Mouse (Mus musculus): ENCODE measurements around the gene Gfy. TPM values are rescaled to one million over a fixed set of nuclear protein-coding genes. Genes with fewer than 3 reads are reported as not detected.

Gene Gfy
- polyA plus RNA-seq, 1 experiment from 2014 or later = not detected

DNA sequence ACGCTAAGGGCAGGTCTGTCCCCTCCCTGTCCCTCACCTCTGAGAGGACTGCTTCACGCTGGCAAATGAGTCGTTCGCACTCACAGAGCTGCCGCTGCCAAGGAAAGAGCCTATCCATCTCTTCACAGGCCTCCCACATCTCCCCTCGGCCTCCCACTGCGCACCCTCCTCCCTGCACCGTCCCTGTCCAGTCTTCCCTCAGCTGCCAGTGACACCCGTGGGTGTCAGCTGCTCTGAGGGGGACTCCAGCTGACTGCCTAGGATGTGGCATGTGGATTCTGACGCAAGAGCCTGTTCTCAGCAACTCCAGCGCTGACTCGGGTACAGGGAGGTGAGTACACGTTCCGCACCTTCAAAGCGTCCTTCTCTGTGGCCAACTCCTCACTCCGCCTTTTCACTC lies 10.2 kb upstream of the Gfy start:
- Histone ChIP-seq H3K36me3 (ENCODE audit: control insufficient read depth, insufficient read depth, low read length) (no peaks in the 10 kb centered on the region), H3K27ac (ENCODE audit: low read length) (no peak overlapping the region), H3K4me1 (replicated peaks; ENCODE audit: control insufficient read depth, insufficient read depth, low read length) (no peaks in the 10 kb centered on the region; the same call in 1 of the 2 replicates), H3K9me3 (ENCODE audit: control insufficient read depth, low read length) (no peaks in the 10 kb centered on the region), H3K4me3 (ENCODE audit: low read length) (no peak overlapping the region), H3K9ac (ENCODE audit: low read length) (no peak overlapping the region), H3K27me3 (ENCODE audit: control insufficient read depth, insufficient read depth, low read depth, low read length) (peaks cover 35% of the 10 kb centered on the region), H3K4me2 (ENCODE audit: low read depth, low read length) (no peak overlapping the region)
- WGBS = 38% methylated on average over 16 of the region's 16 CpGs
- no peak for ATAC-seq (ENCODE audit: low read depth)

DNA sequence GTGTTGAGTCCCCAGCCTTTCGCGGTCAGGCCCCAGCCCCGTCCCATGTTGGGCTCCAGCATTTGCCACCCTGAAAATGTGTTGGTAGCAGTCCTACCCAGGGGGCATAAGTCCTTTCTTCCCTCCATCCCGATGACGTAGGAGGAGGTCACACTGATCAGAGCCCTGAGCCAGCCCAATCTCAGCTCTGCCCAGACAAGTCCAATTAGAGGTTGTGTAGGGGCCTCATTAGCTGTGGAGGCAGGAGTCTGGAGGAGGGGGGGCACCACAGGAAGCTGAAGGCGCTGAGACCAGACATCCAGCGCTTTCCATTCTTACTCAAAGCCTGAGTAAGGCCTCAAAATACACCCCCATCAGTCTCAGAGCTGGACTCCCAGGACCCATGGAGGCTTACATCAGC lies 6.6 kb upstream of the Gfy start:
- Histone ChIP-seq H3K9me3 (ENCODE audit: control insufficient read depth, low read length) (no peaks in the 10 kb centered on the region), H3K4me3 (ENCODE audit: low read length) (no peak overlapping the region), H3K9ac (ENCODE audit: low read length) (no peak overlapping the region), H3K4me2 (ENCODE audit: low read depth, low read length) (no peak overlapping the region), H3K27ac (ENCODE audit: low read length) (no peak overlapping the region), H3K27me3 (ENCODE audit: control insufficient read depth, insufficient read depth, low read depth, low read length) (peaks cover 70% of the 10 kb centered on the region), H3K36me3 (ENCODE audit: control insufficient read depth, insufficient read depth, low read length) (no peaks in the 10 kb centered on the region), H3K4me1 (replicated peaks; ENCODE audit: control insufficient read depth, insufficient read depth, low read length) (peaks cover 5% of the 10 kb centered on the region)
- WGBS = 58% methylated on average over 7 of the region's 7 CpGs
- ATAC-seq (ENCODE audit: low read depth) = no peak

DNA sequence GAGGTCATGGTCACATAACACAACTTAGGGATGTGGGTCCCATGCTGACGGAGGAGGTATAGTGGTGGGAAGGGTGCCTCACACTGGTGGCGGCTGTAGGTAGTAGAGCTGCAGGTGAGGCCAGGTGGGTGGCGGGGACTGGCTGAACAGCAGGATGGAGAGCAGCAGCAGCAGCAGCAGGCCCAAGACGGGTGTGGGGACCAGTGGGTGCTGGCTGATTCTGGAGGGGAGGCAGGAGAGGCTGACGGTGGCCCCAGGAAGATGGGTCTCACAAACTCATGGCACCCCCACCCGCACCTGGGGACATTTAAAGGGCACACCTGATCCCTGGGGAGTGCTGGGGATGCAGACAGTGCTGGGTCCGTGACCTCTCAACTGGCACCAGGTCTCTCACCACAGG lies 4.3 kb upstream of the Gfy start:
- H3K4me2 ChIP-seq (ENCODE audit: low read depth, low read length) = no peak overlapping the region
- no peaks in the 10 kb centered on the region for H3K36me3 ChIP-seq (ENCODE audit: control insufficient read depth, insufficient read depth, low read length)
- H3K27me3 ChIP-seq (ENCODE audit: control insufficient read depth, insufficient read depth, low read depth, low read length) = peaks cover 83% of the 10 kb centered on the region
- no peaks in the 10 kb centered on the region for H3K9me3 ChIP-seq (ENCODE audit: control insufficient read depth, low read length)
- H3K27ac ChIP-seq (ENCODE audit: low read length) = no peak overlapping the region
- no peak overlapping the region for H3K4me3 ChIP-seq (ENCODE audit: low read length)
- H3K4me1 ChIP-seq (replicated peaks; ENCODE audit: control insufficient read depth, insufficient read depth, low read length) = peaks cover 5% of the 10 kb centered on the region
- WGBS = 58% methylated on average over 7 of the region's 7 CpGs
- ATAC-seq (ENCODE audit: low read depth) = no peak
- no peak overlapping the region for H3K9ac ChIP-seq (ENCODE audit: low read length)

DNA sequence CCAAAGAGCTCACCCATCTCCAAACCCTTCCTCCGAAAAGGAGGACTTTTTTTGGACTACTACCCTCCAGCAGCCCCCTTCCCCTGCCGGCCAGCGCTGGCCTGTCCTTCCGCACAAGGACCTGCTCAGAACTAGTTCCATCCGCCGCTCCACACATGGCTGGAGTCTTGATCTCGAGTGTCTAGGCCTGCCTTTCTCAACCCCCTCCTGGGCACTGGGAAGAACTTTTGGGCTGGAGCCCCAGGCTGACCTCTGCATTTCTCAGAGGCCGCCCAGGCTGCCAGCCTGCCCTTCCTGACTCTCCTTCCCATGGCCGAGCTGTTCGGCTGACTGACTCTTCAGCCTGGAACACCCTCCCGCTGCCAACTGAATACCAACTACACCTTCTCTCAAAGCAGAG lies 3.2 kb upstream of the Gfy start:
- Histone ChIP-seq H3K4me1 (replicated peaks; ENCODE audit: control insufficient read depth, insufficient read depth, low read length) (peaks cover 5% of the 10 kb centered on the region), H3K36me3 (ENCODE audit: control insufficient read depth, insufficient read depth, low read length) (no peaks in the 10 kb centered on the region), H3K27ac (ENCODE audit: low read length) (no peak overlapping the region), H3K9ac (ENCODE audit: low read length) (peak overlapping the region; percentile 25), H3K4me3 (ENCODE audit: low read length) (peak overlapping the region; percentile 40), H3K9me3 (ENCODE audit: control insufficient read depth, low read length) (no peaks in the 10 kb centered on the region), H3K27me3 (ENCODE audit: control insufficient read depth, insufficient read depth, low read depth, low read length) (peaks cover 90% of the 10 kb centered on the region), H3K4me2 (ENCODE audit: low read depth, low read length) (peak overlapping the region; percentile 64)
- 15% methylated on average over 11 of the region's 11 CpGs for WGBS
- peak; percentile 37 for ATAC-seq (ENCODE audit: low read depth)

DNA sequence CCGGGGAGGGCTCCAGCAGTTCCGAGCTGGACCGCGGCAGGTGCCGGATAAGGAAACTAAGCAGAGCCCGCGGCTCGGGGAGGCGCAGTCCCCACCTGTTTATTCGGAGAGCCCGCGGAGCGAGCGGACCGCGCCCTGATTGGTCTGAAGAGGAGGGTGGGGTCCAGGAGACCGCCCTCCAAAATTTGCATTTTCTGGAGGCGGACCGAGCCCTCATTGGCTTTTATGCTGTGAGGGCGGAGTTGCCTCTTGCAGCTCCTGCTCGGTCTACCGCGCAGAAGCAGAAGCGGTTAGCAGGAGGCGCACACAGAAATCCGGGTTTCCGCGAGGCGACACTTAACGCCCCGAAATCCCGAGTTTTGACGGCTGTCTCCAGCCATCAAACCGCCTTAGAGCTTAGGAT lies 2.8 kb upstream of the Gfy start:
- Histone ChIP-seq H3K27me3 (ENCODE audit: control insufficient read depth, insufficient read depth, low read depth, low read length) (peaks cover 94% of the 10 kb centered on the region), H3K9ac (ENCODE audit: low read length) (peak overlapping the region; percentile 25), H3K4me1 (replicated peaks; ENCODE audit: control insufficient read depth, insufficient read depth, low read length) (peaks cover 5% of the 10 kb centered on the region), H3K36me3 (ENCODE audit: control insufficient read depth, insufficient read depth, low read length) (no peaks in the 10 kb centered on the region), H3K4me3 (ENCODE audit: low read length) (peak overlapping the region; percentile 40), H3K9me3 (ENCODE audit: control insufficient read depth, low read length) (no peaks in the 10 kb centered on the region), H3K27ac (ENCODE audit: low read length) (no peak overlapping the region), H3K4me2 (ENCODE audit: low read depth, low read length) (peak overlapping the region; percentile 64)
- under 1% methylated on average over 34 of the region's 34 CpGs for WGBS
- ATAC-seq (ENCODE audit: low read depth) = peak; percentile 95

DNA sequence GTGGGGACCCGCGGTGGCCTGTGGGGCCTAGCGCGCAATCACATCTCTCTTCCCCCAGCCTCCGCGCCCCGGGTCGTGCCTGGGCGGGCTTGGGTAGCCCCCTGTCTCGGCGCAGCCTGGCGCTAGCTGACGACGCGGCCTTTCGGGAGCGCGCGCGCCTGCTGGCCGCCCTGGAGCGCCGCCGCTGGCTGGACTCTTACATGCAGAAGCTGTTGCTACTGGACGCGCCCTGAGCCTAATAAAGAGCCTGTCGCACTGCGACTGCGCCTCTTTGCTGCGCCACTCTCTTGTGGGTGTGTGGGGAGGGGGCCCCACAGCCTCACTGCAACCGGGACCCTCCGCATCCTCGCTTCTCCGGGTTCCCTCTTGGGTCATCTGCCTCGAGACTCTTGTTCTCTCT lies 2.2 kb upstream of the Gfy start:
- H3K27ac ChIP-seq (ENCODE audit: low read length) = no peak overlapping the region
- H3K36me3 ChIP-seq (ENCODE audit: control insufficient read depth, insufficient read depth, low read length) = no peaks in the 10 kb centered on the region
- H3K27me3 ChIP-seq (ENCODE audit: control insufficient read depth, insufficient read depth, low read depth, low read length) = peaks cover 95% of the 10 kb centered on the region
- H3K4me2 ChIP-seq (ENCODE audit: low read depth, low read length) = peak overlapping the region; percentile 64; the same call in 1 of the 2 replicates
- peaks cover 5% of the 10 kb centered on the region for H3K4me1 ChIP-seq (replicated peaks; ENCODE audit: control insufficient read depth, insufficient read depth, low read length)
- ATAC-seq (ENCODE audit: low read depth) = no peak
- no peak overlapping the region for H3K4me3 ChIP-seq (ENCODE audit: low read length)
- H3K9ac ChIP-seq (ENCODE audit: low read length) = no peak overlapping the region
- WGBS = 4% methylated on average over 35 of the region's 35 CpGs
- no peaks in the 10 kb centered on the region for H3K9me3 ChIP-seq (ENCODE audit: control insufficient read depth, low read length)

DNA sequence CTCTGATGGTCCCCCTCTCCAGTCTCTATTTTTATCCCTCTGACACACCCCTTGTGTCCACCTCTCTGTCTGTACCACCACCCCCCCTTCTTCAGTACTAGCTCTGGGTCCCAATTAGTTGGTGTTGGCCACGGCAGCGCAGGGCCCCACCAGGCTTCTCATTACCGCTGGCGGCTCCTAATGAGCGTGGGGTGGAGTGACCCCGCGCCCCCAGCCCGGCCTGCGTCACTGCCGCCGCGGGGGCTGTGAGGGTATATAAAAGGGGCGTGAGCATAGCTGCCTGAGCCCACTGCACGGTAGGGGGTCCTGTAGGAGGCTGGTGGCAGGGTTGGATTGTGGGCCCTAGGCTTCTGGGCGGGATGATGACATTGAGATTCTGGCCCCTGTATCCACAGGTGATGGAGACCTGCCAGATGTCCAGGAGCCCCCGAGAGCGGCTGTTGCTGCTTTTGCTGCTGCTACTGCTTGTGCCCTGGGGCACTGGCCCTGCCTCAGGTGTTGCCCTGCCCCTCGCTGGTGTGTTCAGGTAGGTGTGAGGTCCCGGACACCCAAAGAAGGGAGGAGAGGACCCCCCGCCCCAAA lies 1.6 kb upstream of the Gfy start, which contains the start of gene Pth2:
TSS of gene Pth2 (plus strand) at position 100 of the 582 bp plus-strand sequence.
- peaks cover 97% of the 10 kb centered on the region for H3K27me3 ChIP-seq (ENCODE audit: control insufficient read depth, insufficient read depth, low read depth, low read length)
- no peaks in the 10 kb centered on the region for H3K36me3 ChIP-seq (ENCODE audit: control insufficient read depth, insufficient read depth, low read length)
- WGBS = 22% methylated on average over 20 of the region's 20 CpGs
- peaks cover 8% of the 10 kb centered on the region for H3K4me1 ChIP-seq (replicated peaks; ENCODE audit: control insufficient read depth, insufficient read depth, low read length)
- no peak within 1 kb of the TSS for H3K4me3 ChIP-seq (ENCODE audit: low read length)
- no peak within 1 kb of the TSS for H3K9ac ChIP-seq (ENCODE audit: low read length)
- peak within 1 kb of the TSS; percentile 64 for H3K4me2 ChIP-seq (ENCODE audit: low read depth, low read length)
- ATAC-seq (ENCODE audit: low read depth) = no peak
- no peaks in the 10 kb centered on the region for H3K9me3 ChIP-seq (ENCODE audit: control insufficient read depth, low read length)
- H3K27ac ChIP-seq (ENCODE audit: low read length) = no peak within 1 kb of the TSS

DNA sequence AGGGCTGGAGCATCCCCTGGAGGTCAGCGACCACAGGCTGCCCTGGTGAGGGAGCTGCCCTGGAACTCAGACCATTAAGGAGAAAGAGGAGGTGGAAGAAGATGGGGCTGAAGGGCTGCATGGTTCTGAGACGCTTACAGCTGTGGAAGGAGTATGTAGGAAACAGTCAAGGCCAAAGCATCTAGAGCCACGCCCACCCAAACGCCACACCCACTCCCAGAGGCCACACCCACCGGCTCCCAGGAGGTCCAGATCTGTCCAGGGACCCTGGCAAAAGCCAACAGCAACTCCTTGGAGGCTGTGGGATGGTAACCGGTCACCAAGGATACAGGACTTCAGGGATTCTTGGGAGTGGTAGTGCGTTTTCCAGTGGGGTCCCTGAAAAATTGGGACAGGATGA lies 819 bp downstream of the Gfy start:
- ATAC-seq (ENCODE audit: low read depth) = no peak
- Histone ChIP-seq H3K36me3 (ENCODE audit: control insufficient read depth, insufficient read depth, low read length) (no peaks in the 10 kb centered on the region), H3K27ac (ENCODE audit: low read length) (no peak overlapping the region), H3K9ac (ENCODE audit: low read length) (no peak overlapping the region), H3K4me2 (ENCODE audit: low read depth, low read length) (no peak overlapping the region), H3K9me3 (ENCODE audit: control insufficient read depth, low read length) (no peaks in the 10 kb centered on the region), H3K4me1 (replicated peaks; ENCODE audit: control insufficient read depth, insufficient read depth, low read length) (peaks cover 8% of the 10 kb centered on the region), H3K4me3 (ENCODE audit: low read length) (no peak overlapping the region), H3K27me3 (ENCODE audit: control insufficient read depth, insufficient read depth, low read depth, low read length) (peaks cover 94% of the 10 kb centered on the region)
- 21% methylated on average over 7 of the region's 7 CpGs for WGBS

DNA sequence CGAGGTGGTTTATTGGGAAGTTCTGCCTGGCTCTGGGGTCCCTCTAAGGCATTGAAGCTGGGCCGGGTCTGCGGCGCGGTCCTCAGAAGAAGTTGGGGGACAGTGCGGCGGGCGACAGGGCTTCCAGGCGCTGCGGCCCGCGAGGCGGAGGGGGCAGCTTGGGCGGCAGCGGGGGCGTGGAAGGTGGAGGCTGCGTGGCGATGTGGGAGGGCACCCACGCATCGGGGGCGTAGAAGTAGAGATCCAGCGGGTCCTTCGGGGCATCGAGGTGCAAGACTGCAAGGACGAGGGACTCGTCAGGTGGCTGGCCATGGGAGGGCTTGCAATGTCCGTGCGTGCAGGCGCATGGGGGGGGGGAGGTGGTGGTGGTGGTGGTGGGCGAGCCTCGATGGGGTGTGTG lies 3.0 kb downstream of the Gfy start:
- 2% methylated on average over 26 of the region's 31 CpGs for WGBS
- Histone ChIP-seq H3K9ac (ENCODE audit: low read length) (no peak overlapping the region), H3K27me3 (ENCODE audit: control insufficient read depth, insufficient read depth, low read depth, low read length) (peaks cover 74% of the 10 kb centered on the region), H3K4me3 (ENCODE audit: low read length) (no peak overlapping the region), H3K27ac (ENCODE audit: low read length) (no peak overlapping the region), H3K4me2 (ENCODE audit: low read depth, low read length) (no peak overlapping the region), H3K9me3 (ENCODE audit: control insufficient read depth, low read length) (no peaks in the 10 kb centered on the region), H3K36me3 (ENCODE audit: control insufficient read depth, insufficient read depth, low read length) (no peaks in the 10 kb centered on the region), H3K4me1 (replicated peaks; ENCODE audit: control insufficient read depth, insufficient read depth, low read length) (0 out of 2 replicates have a peak, but pooled peaks cover 3% of the 10 kb centered on the region)
- no peak for ATAC-seq (ENCODE audit: low read depth)

DNA sequence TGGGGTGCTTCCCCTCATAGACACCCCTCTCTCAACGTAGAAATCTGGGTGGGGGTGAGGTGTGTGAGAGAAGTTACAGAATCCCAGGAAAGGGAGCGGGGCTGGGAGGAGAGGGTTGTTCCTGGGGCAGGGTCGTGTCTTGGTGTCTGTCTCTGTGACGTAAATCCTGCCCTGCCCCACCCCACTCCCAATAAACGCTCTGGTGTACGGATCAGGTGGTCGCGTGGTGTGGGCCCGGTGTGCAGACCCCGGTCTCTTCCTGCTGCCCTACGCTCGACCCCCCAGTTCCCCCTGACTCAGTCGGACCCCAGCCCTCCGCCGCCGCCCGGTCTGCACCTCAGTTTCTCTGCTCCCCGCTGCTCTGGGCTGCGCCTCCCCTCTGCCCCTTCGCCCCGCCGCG lies 3.4 kb downstream of the Gfy start:
- no peak for ATAC-seq (ENCODE audit: low read depth)
- Histone ChIP-seq H3K4me3 (ENCODE audit: low read length) (no peak overlapping the region), H3K36me3 (ENCODE audit: control insufficient read depth, insufficient read depth, low read length) (no peaks in the 10 kb centered on the region), H3K9me3 (ENCODE audit: control insufficient read depth, low read length) (no peaks in the 10 kb centered on the region), H3K27ac (ENCODE audit: low read length) (no peak overlapping the region), H3K27me3 (ENCODE audit: control insufficient read depth, insufficient read depth, low read depth, low read length) (peaks cover 74% of the 10 kb centered on the region), H3K4me2 (ENCODE audit: low read depth, low read length) (no peak overlapping the region), H3K9ac (ENCODE audit: low read length) (no peak overlapping the region), H3K4me1 (replicated peaks; ENCODE audit: control insufficient read depth, insufficient read depth, low read length) (0 out of 2 replicates have a peak, but pooled peaks cover 3% of the 10 kb centered on the region)
- WGBS = under 1% methylated on average over 23 of the region's 23 CpGs

Data from lung, embryonic 16.5 days (tissue).